Mouse (Mus musculus) midbrain, embryonic 10.5 days (tissue): Measurements from ENCODE around the gene Tubg2. TPM values are rescaled to one million over a fixed set of nuclear protein-coding genes. Genes with fewer than 3 reads are reported as not detected.
"Not testable (repeated sequence)": the region's sequence is repeated elsewhere in the genome, so short reads cannot be mapped to it uniquely, and the experiment has no call there.

Experiments used
- DNase-seq: peaks from one replicate; pipeline ENCODE4 v3.0.0-alpha.2; 2017; ENCODE audit warnings: low spot score
- H3K27ac ChIP-seq: fragments of 300-500 bp; sonication (generic); replicated peaks from 2 replicates; pipeline ENCODE4 v1.5.1; 2016; ENCODE audit warnings: mild to moderate bottlenecking
- H3K27me3 ChIP-seq: fragments of 300-500 bp; sonication (generic); 2 replicates; pipeline ENCODE4 v1.6.1; 2016; ENCODE audit warnings: low read depth, mild to moderate bottlenecking; ENCODE audit not compliant: poor library complexity, severe bottlenecking
- H3K36me3 ChIP-seq: fragments of 300-500 bp; sonication (generic); 2 replicates; pipeline ENCODE4 v1.6.1; 2016; ENCODE audit warnings: mild to moderate bottlenecking, moderate library complexity
- H3K4me1 ChIP-seq: fragments of 300-500 bp; sonication (generic); 2 replicates; pipeline ENCODE4 v1.6.1; 2016
- H3K4me3 ChIP-seq: fragments of 300-500 bp; sonication (generic); 2 replicates; pipeline ENCODE4 v1.5.1; 2016; ENCODE audit warnings: mild to moderate bottlenecking, moderate library complexity
- H3K9me3 ChIP-seq: fragments of 300-500 bp; sonication (generic); replicated peaks from 2 replicates; pipeline ENCODE4 v1.6.1; 2016; ENCODE audit warnings: mild to moderate bottlenecking
- WGBS: fragments of 180-500 bp; shearing (Covaris S2); methylation state at CpG from one replicate; pipeline ENCODE4 v1.1.7; 2016; 5-methylcytosine and 5-hydroxymethylcytosine counted together
- polyA plus RNA-seq: library from polyadenylated mRNA; unstranded; fragments of >200 nt; fragmentation: Nextera tagmentation; extraction: Ambion mirVana; gene quantifications from 2 replicates; pipeline ENCODE4 v1.2.1, GENCODE M21; 2016

Tubg2 gene
- polyA plus RNA-seq = 2.1 and 3.9 TPM in 2 replicates

DNA sequence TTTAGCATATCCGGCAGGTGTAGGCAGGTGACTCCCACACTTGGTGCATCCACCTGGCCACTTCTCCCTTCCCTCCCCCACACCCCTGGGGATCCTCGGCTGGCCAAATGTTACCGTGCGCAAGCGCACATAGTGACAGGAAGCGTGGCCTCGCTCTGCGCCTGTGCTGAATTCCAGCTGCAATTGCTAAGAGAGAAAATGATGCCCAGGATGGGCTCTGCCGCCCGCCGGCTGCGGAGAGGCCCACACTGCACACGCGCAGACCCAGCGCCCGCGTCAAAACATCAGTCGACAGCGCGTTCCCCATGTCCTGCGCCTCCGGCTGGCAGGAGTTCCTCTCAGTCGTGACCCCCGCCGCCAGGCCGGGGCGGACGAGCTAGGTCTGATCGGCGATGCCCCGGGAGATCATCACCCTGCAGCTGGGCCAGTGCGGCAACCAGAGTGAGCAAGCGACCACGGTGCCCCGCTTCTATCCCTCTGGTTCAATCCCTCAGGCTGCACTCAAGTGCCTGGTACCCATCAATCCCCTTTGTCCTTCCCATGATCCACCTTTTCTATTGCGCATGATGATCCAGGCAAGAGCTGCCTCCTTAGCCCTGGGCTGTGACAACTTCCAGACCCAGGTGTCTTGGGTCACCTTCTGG is at the start of gene Tubg2:
Gene Tubg2 (plus strand): TSS at position 180 of the 644 bp plus-strand sequence.
- Histone ChIP-seq H3K9me3 (no peaks in the 10 kb centered on the region), H3K27me3 (peaks cover 50% of the 10 kb centered on the region), H3K4me3 (peak within 1 kb of the TSS; percentile 56), H3K4me1 (peaks cover 14% of the 10 kb centered on the region), H3K27ac (peak within 1 kb of the TSS; percentile 68), H3K36me3 (no peaks in the 10 kb centered on the region)
- peak; percentile 60 for DNase-seq
- WGBS = 2% methylated on average over 36 of the region's 36 CpGs

- no peak overlapping the region for H3K27ac ChIP-seq
- no peak overlapping the region for H3K4me3 ChIP-seq
- H3K4me1 ChIP-seq = no peaks in the 10 kb centered on the region
- no peak for DNase-seq
- H3K27me3 ChIP-seq = no peaks in the 10 kb centered on the region
- H3K9me3 ChIP-seq = no peaks in the 10 kb centered on the region
- 81% methylated on average over 4 of the region's 4 CpGs for WGBS
- H3K36me3 ChIP-seq = peaks cover 30% of the 10 kb centered on the region
These were observed 46.4 kb upstream of the Tubg2 start for GRCm38 (mm10) chr11:101109351-101109750.

- Histone ChIP-seq H3K36me3 (peaks cover 18% of the 10 kb centered on the region), H3K27ac (no peak overlapping the region), H3K4me1 (peaks cover 3% of the 10 kb centered on the region; the same call in 1 of the 2 replicates), H3K4me3 (no peak overlapping the region), H3K27me3 (no peaks in the 10 kb centered on the region), H3K9me3 (no peaks in the 10 kb centered on the region)
- 76% methylated on average over 5 of the region's 5 CpGs for WGBS
- no peak for DNase-seq
These were observed 45.0 kb upstream of the Tubg2 start for GRCm38 (mm10) chr11:101110708-101111107.

- Histone ChIP-seq H3K4me3 (no peak overlapping the region), H3K4me1 (peaks cover 6% of the 10 kb centered on the region; the same call in 1 of the 2 replicates), H3K27me3 (no peaks in the 10 kb centered on the region), H3K27ac (no peak overlapping the region), H3K36me3 (peaks cover 21% of the 10 kb centered on the region), H3K9me3 (no peaks in the 10 kb centered on the region)
- no peak for DNase-seq
- 90% methylated on average over 4 of the region's 4 CpGs for WGBS
These were observed 44.5 kb upstream of the Tubg2 start for GRCm38 (mm10) chr11:101111178-101111577.

DNA sequence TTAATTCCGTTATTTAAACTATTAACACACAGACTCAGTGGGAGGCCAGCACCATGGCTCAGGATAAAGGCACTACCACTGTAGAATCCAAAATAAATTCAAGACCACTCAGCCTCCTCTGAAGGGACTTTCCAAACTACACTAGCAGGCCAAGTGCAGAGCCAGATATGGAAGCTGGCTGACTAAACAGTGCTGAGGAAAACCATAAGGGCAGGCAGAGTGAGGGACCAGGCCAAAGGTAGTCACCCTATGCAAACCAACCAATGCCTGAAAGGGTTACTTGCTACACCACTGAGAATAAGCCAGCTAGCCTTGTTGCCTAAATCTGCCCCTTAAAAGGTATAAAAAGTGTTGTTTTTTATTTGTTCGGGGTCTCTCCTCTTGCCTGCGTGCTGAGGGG is 43.5 kb upstream of the Tubg2 start:
- 91% methylated on average over 3 of the region's 3 CpGs for WGBS
- Histone ChIP-seq H3K36me3 (peaks cover 25% of the 10 kb centered on the region), H3K27me3 (no peaks in the 10 kb centered on the region), H3K4me3 (no peak overlapping the region), H3K27ac (no peak overlapping the region), H3K9me3 (no peaks in the 10 kb centered on the region), H3K4me1 (peaks cover 10% of the 10 kb centered on the region; the same call in 1 of the 2 replicates)
- DNase-seq = no peak

- Histone ChIP-seq H3K9me3 (no peaks in the 10 kb centered on the region), H3K4me1 (peaks cover 30% of the 10 kb centered on the region), H3K36me3 (peaks cover 28% of the 10 kb centered on the region), H3K4me3 (no peak overlapping the region), H3K27ac (no peak overlapping the region), H3K27me3 (no peaks in the 10 kb centered on the region)
- DNase-seq = no peak
- 84% methylated on average over 2 of the region's 2 CpGs for WGBS
These were observed 40.1 kb upstream of the Tubg2 start for GRCm38 (mm10) chr11:101115564-101115963.

- H3K27ac ChIP-seq = no peak overlapping the region
- peaks cover 38% of the 10 kb centered on the region for H3K36me3 ChIP-seq
- no peaks in the 10 kb centered on the region for H3K27me3 ChIP-seq
- WGBS = 57% methylated on average over 4 of the region's 4 CpGs
- peak overlapping the region; percentile 96 for H3K4me3 ChIP-seq
- DNase-seq = no peak
- no peaks in the 10 kb centered on the region for H3K9me3 ChIP-seq
- peaks cover 40% of the 10 kb centered on the region for H3K4me1 ChIP-seq
These were observed 37.6 kb upstream of the Tubg2 start for GRCm38 (mm10) chr11:101118105-101118504.

DNA sequence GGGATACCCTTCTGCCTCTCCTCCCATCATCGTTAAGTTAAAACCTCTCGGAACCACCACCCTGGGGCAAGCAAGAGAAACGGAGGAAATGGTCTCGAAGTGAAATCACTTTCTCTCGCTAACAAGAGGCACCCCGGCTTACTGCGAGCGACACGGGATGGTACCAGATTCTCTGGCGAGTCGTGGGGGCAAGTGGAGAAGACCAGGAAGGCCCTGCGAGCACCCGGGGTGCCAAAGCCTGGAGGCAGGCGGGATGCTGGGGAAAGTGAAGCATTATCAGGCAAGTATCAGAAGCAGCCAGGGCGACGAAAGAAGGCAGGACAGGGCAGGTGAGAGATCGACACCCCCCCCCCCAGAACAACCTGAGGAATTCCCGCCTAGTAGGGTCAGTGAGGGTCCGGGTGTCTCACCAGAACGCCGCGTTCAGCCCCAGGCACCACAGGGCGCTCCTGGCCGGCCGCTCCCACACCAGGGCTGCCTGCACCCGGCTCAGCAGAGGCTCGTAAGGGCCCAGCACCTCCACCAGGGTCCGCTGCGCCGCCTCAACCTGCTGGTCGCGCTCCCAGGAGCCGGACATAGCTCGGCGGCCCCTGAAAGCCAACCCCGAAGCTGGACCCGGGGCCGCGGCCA is 36.5 kb upstream of the Tubg2 start:
- Histone ChIP-seq H3K4me3 (peak overlapping the region; percentile 96), H3K27ac (peak overlapping the region; percentile 95), H3K4me1 (peaks cover 40% of the 10 kb centered on the region), H3K36me3 (peaks cover 43% of the 10 kb centered on the region), H3K9me3 (no peaks in the 10 kb centered on the region), H3K27me3 (no peaks in the 10 kb centered on the region)
- DNase-seq = no peak
- 1% methylated on average over 39 of the region's 39 CpGs for WGBS

- under 1% methylated on average over 61 of the region's 61 CpGs for WGBS
These were observed 35.8 kb upstream of the Tubg2 start, which contains the start of the genes Retreg3 and Tubg1 for GRCm38 (mm10) chr11:101119761-101120544. Gene Retreg3, minus strand, starts transcription at chr11:101119893. Gene Tubg1, plus strand, starts transcription at chr11:101119938.

DNA sequence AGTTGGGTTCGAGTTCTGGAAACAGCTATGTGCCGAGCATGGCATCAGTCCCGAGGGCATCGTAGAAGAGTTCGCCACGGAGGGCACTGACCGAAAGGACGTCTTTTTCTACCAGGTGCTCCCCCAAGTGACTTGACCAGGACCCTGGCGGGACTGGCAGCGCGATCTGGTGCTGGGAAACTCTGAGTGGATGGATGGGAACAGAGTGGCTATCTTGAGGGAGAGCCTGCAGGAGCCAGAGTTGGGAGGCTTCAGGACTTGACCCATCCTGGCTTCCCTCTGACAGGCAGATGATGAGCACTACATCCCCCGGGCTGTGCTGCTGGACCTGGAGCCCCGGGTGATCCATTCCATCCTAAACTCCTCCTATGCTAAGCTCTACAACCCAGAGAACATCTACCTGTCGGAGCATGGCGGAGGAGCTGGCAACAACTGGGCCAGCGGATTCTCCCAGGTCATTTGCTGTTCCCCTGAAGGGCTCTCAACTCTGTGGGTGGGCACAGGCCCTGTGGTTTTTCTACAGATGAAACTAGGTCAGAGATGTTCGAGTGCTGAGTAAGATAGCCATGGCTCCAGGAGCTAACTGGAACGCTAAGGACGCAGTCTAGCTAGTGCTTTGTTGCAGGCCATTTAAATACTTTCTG is 35.0 kb upstream of the Tubg2 start:
- WGBS = 31% methylated on average over 19 of the region's 19 CpGs
- Histone ChIP-seq H3K9me3 (no peaks in the 10 kb centered on the region), H3K4me1 (peaks cover 38% of the 10 kb centered on the region), H3K27ac (peak overlapping the region; percentile 95), H3K36me3 (peaks cover 56% of the 10 kb centered on the region), H3K4me3 (peak overlapping the region; percentile 96), H3K27me3 (no peaks in the 10 kb centered on the region)
- no peak for DNase-seq

More at GRCm38 (mm10) chr11:101119761-101120544, 35.8 kb upstream of the Tubg2 start, which contains the start of the genes Retreg3 and Tubg1:
- Histone ChIP-seq H3K4me1 (peaks cover 40% of the 10 kb centered on the region), H3K36me3 (peaks cover 50% of the 10 kb centered on the region), H3K9me3 (no peaks in the 10 kb centered on the region), H3K27ac (peak within 1 kb of the TSS; percentile 95), H3K27me3 (no peaks in the 10 kb centered on the region), H3K4me3 (peak within 1 kb of the TSS; percentile 96)
- peak; percentile 100 for DNase-seq

DNA sequence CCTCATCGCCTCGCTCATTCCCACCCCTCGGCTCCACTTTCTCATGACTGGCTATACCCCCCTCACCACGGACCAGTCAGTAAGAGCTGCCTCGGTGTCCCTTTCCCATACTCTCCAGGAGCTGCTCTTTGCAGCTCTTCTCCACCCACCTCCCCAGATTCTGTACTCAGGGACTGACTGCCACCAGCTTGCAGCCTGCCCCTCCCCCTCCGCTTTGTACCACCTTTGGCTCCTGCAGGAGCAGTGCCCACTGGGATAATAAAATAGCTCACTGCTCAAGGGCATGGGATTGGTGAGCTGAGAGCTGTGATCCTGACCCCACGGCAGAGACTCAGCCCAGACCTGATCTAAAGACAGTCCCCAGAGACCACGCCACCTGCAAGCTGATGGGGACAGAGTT is 31.2 kb upstream of the Tubg2 start:
- Histone ChIP-seq H3K9me3 (peaks cover 10% of the 10 kb centered on the region; the same call in 1 of the 2 replicates), H3K36me3 (peaks cover 62% of the 10 kb centered on the region), H3K4me1 (peaks cover 15% of the 10 kb centered on the region)
- not testable (repeated sequence) for H3K27me3 ChIP-seq, DNase-seq, H3K4me3 ChIP-seq, H3K27ac ChIP-seq
- WGBS = 98% methylated on average over 8 of the region's 8 CpGs

- WGBS = 94% methylated on average over 9 of the region's 9 CpGs
- H3K27me3 ChIP-seq = not testable (repeated sequence)
- H3K36me3 ChIP-seq = peaks cover 62% of the 10 kb centered on the region
These were observed 30.7 kb upstream of the Tubg2 start for GRCm38 (mm10) chr11:101125008-101125407.

More at GRCm38 (mm10) chr11:101125008-101125407, 30.7 kb upstream of the Tubg2 start:
- peaks cover 10% of the 10 kb centered on the region; the same call in 1 of the 2 replicates for H3K9me3 ChIP-seq
- H3K4me3 ChIP-seq, H3K27ac ChIP-seq, DNase-seq: not testable (repeated sequence)
- H3K4me1 ChIP-seq = peaks cover 15% of the 10 kb centered on the region
